Mouse (Mus musculus) G1E (cell line): ENCODE results near the gene 2810006K23Rik.

ENCODE experiments used
- CTCF ChIP-seq: IDR thresholded peaks from 2 replicates; pipeline ENCODE4 v1.5.1; 2012; ENCODE audit warnings: low read depth, low read length, inconsistent platforms, mixed read lengths
- GATA1 ChIP-seq: IDR thresholded peaks from 2 replicates; pipeline ENCODE4 v1.6.1; 2012; ENCODE audit warnings: borderline replicate concordance, low read length, inconsistent platforms, mixed read lengths
- POLR2AphosphoS5 ChIP-seq: IDR thresholded peaks from 2 replicates; pipeline ENCODE4 v1.6.1; 2012; ENCODE audit warnings: low read depth, low read length, inconsistent platforms; ENCODE audit not compliant: insufficient replicate concordance

GRCm38 (mm10) chr5:124290216-124290615 is 37.7 kb upstream of the 2810006K23Rik start:
- TF ChIP-seq CTCF = no peak
- TF ChIP-seq POLR2AphosphoS5 = no peak
- no peak for TF ChIP-seq GATA1
